Mouse (Mus musculus): ENCODE results near the gene Eomes.

The Eomes gene

DNA sequence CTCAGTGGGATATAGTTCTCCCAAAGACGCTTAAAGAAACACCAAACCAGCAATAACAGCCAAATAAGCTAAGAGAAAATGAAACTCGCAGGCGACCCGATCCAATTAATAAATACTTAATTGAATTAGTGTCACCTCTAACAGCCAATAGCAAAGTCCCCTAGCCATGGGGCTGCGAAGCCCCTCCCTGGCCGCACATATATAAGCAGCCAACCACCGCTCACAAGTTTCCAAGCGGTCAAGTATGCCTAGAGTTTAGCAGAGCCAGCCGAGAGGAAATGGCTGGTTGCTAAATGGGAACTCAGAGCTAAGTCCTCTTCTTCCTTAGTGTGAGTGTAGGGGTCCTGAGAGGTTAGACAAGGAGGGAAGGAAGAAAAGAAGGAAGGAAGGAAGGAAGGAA is at the start of gene Eomes:
Gene Eomes, plus strand, starts transcription at position 252 of the 400 bp plus-strand sequence.
- no peak for DNase-seq

DNA sequence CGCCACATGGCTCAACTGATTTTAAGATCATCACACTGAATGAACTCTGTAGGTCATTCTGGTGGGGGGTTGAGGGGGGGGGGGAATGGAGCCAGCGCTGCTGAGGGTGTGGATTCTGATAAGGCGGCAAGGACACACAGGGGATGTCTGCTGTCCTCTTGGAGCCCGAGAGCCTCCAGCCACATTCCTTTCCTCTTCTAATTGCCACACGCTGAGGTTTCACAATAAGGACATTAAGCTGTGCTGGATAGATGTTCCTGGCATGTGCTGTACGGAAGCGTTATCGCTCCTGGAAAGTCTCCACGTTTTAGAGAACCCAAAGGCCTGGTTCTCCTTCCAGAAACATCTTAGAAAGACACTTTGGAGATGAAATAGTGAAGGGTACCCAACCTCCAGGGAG is 33.2 kb upstream of the Eomes start:
- no peak for DNase-seq

DNA sequence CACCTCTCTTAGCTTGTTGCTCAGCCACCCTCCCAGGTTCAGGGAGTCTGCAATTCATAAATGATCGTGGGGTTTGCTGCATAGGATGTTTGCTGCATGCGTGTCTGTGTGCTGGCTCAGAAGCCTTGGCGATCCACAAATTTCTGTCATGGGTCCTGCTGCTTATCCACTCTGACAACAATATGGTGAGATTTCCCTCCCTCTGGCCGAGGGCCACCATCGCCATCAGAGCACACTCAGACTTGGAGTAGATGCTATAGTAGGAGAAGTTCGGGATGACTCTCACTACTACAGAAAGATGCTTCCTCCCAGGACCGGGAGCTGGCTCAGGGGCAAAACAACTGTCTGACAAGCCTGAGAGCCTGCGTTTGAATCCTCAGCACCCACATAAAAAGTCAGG is 28.7 kb upstream of the Eomes start:
- DNase-seq = no peak

DNA sequence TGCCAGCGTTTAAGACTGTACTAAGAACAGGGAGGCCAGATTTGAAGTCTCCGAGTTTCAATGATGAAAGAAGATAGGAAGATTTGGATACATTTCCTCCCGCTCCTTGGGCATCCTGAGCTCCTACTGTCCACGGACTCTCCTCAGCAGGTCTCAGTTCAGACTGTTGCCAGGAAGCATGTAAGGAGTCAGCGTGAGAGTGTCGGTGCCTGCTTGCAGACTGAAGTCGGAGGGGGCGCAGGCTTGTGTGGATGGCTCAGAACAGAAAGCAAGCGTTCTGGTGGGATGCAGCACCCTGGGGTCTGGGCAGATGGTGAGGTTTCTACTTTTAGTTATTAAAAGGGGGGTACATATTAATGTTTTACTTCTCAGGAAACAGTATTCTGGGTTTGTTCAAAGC is 24.6 kb upstream of the Eomes start:
- DNase-seq = no peak

DNA sequence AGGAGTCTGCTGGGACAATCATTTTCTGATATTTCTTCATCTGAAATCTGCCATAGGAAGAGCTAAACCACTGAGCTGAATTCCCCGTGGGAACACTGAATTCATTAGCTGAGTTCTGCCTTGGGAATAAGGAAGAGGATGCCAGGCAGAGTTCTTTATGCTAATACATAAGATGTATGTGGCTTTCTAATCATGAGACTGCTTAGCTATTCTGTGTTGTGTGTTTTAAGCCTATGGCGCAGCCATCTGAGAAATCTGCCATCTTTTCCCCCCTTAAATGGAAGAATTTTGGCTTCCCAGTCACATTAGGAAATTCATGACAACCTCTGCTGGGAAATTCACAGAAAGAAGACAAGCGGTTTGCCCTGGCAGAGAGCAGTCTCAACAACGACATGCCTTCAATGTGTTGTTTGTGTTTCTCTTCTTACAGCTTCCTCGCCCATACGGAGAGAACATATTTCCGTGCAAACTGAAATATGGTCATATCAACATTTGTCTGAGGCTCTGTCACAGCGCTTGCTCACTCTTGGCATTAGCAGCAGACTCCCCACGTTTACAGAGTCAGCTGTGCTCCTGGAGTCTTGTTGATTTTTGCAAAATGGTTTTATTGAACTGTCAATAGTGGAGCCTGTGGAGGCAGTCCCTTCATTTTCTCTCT is 22.7 kb upstream of the Eomes start:
- no peak for DNase-seq

DNA sequence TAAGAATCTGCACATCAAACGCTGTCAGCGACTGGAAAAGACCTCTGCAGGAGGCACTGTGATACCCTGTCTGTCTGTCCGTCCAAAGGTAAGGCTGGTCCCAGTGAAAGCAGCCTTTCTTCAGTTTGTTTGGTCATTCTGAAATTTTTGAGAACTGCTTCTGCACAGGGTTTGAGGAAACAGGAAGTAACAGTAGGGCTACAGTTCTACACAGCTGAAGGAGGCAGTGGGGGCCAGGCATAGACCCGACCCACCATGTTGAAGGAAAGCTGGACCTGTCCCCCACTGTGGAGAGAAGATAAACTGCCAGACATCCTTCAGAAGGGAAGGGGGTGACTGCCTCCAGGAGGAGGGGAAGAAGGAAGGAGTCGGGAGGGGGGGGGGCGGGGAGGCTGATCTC is 21.6 kb upstream of the Eomes start:
- no peak for DNase-seq

DNA sequence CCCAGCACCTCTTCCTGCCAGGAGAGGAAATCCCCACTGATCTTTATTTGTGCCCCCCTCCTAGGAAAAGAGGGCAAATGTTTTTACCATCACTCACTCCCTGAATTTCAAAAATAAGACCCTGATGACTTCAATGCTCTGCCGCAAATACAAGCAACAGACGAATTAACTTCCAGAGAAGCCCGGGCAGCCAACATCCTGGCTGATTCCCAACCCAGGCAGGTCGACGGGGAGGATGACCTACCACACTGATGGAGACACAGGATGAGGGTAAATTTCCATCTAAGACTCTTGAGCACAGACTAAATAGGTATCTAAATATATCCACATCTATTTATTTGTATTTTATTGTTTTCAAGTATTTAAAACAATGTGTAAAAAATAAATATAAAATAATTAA is 20.0 kb upstream of the Eomes start:
- DNase-seq = no peak

DNA sequence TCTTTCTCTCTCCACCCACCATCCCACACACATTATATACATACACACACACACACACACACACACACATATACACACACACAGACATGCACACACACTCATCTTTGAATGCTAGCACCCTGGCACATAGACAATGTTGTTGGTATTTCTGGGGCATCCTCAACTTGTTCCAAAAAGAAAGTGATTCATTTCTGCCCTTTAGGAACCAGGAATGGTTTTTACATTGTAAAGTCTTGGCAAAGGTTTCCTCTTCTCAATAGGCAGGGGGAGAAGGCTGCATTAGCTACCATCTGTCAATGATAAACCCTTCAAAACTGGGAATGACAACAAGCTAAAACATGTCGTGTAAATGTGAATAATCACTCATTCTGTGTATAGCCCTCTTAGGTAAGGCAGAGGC is 14.0 kb upstream of the Eomes start:
- DNase-seq = no peak

DNA sequence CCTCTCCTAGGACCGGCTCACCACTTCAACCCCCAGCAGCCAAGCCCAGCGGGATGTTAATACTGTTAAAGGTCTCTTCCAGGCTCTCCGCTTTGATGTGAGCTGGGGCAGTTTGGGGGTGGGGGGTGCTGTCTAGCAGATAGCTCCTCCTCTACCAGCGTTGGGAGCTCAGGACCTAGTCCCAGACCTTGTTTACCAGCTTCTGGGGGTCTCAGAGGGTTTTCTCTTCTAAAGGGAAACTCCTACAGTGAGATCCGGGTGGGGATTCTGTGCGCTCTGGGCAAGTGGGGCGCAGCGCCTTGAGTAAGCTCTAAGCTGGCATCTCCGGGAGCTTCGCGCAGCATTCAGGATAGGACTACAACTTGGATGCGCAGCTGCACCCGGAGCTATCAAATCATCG is 9.7 kb upstream of the Eomes start:
- no peak for DNase-seq

DNA sequence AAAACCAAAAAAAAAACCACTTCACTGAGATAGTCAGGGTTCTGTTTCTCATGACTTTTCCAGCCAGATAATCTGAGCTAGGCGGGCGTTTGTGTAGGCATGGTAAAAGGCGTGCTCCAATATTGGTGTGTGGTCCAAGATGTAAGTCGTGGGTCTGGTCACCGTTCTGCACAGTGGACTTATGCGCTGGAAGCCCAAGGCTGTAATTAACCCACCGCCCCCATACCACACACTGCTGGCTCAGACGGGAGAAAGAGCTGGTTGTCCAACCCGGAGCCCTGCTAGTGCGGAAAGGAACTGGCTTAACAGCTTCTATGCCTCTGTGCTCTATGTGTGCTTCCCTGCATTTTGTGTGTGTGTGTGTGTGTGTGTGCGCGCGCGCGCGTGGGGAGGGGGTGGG is 8.7 kb upstream of the Eomes start:
- no peak for DNase-seq

DNA sequence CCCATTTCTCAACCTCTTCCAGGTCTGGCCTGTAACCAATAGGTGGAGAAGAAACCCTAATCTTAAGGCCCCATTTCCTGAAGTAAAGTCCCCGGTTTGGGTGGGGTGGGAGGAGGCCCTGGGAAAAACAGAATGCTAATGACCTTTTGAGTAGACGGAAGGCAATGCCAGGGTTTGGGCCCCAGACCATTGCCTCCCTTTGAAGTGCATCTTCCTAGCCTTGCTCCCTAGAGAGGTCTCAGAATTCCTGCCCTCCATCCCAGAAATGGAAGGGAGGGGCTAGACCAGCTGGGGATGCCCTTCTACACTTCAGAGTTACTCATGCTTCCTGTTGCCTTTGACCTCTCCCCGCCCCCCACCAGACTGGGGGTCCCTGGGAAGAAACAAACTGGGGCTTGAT is 6.7 kb upstream of the Eomes start:
- no peak for DNase-seq

DNA sequence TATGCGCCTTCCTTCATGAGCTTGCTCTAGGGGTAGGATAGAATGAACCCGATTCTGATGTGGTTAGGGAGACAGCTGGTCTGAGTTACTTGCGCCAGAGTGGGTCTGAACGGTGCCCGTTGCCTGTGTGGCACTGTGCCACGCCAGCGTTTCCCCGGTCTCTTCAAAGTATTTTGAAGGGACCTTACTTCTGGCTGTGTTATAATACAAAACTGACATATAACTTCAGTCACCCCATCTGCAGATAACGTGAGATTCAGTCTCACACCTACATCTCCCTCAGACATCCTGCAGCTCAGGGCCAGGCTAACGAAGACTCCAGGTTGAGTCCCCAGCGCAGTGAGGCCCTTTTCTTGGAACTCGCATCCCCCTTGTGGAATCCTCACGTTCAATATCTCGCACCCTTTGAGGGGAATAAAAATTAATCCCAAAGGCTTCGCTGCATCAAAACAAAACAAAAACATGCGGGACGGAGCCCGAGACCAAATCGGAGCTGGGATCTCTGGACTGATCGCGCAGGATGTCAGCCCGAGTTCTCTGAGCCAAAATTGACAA is 1.7 kb upstream of the Eomes start:
- no peak for DNase-seq

DNA sequence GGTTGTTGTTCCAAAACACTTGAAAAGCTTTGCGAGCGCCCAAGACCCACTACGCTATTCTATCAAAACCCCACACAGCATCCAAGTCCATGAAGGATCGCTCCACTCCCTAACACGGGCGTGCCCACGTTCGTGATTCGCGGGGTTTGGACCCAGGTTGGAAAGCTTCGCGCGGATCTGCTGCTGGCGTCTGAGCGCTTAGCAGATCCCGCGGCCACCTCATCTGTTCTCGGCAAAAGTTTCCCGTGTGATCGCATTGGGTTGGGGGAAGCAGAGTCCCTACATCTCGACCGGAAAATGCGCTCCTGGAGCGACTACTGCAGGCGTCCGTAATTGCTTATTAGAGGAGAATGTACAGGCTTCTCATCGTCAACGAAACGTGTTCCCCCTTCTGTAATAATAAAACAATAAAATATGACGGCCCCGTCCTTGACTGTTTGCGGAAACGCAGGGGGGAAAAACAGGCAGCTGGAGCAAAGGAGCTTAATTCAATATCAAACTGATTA is 1.2 kb upstream of the Eomes start:
- DNase-seq = no peak

DNA sequence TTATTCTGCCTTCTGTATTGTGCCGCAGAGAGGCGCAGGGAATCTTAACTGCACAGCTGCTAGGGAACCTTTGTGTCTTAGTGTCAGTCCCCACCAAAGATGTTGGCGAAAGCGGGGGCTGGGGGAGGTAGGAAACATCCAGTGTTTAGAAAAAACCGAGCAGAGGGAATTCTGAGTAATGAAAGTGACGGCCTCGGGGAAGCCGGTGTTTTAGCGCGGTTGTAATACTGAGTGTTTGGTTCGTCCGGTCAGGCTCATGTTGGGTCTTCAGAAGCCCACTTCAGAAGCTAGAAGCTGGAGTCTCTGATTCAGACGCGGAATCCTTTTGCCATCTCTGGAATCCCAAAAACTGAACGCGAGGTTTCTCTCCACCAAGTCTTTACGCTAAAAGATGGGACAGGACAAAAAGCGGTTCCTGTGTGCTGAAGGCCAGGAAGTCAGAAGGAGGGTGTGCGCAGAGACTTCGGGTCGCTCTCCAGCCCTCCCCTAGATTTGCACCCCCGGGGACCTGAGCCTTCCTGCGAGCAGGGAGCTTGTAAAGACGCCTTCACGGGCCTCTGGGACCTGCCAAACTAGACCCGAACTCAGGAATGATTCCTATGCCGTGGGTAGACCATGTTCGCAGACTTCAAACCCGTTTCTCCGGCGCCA is 606 bp upstream of the Eomes start:
- no peak for DNase-seq

DNA sequence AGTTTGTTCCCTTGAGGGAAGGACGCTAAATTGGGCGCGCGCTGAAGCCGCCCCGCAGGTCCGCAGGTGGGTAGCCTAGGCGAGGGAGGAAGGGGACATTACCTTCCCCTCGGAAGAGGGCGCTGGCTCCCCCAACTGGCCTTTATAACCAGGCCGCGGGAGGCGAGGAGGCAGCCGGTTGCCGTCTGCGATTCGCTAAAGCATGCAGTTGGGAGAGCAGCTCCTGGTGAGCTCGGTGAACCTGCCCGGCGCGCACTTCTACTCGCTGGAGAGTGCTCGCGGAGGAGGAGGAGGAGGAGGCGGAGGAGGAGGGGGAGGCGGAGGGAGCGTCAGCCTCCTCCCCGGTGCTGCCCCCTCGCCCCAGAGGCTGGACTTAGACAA is 436 bp downstream of the Eomes start:
- no peak for DNase-seq

DNA sequence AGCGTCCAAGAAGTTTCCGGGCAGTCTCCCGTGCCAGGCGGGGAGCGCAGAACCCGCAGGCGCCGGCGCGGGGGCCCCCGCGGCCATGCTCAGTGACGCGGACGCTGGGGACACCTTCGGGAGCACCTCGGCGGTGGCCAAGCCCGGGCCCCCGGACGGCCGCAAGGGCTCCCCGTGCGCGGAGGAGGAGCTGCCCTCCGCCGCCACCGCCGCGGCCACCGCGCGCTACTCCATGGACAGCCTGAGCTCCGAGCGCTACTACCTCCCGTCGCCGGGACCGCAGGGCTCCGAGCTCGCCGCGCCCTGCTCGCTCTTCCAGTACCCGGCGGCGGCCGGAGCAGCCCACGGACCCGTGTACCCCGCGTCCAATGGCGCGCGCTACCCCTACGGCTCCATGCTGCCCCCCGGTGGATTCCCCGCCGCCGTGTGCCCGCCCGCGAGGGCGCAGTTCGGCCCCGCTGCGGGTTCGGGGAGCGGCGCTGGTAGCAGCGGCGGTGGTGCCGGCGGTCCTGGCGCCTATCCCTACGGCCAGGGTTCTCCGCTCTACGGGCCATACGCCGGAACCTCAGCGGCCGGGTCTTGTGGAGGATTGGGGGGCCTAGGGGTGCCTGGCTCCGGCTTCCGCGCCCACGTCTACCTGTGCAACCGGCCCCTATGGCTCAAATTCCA is 961 bp downstream of the Eomes start:
- peak; percentile 48 for DNase-seq

DNA sequence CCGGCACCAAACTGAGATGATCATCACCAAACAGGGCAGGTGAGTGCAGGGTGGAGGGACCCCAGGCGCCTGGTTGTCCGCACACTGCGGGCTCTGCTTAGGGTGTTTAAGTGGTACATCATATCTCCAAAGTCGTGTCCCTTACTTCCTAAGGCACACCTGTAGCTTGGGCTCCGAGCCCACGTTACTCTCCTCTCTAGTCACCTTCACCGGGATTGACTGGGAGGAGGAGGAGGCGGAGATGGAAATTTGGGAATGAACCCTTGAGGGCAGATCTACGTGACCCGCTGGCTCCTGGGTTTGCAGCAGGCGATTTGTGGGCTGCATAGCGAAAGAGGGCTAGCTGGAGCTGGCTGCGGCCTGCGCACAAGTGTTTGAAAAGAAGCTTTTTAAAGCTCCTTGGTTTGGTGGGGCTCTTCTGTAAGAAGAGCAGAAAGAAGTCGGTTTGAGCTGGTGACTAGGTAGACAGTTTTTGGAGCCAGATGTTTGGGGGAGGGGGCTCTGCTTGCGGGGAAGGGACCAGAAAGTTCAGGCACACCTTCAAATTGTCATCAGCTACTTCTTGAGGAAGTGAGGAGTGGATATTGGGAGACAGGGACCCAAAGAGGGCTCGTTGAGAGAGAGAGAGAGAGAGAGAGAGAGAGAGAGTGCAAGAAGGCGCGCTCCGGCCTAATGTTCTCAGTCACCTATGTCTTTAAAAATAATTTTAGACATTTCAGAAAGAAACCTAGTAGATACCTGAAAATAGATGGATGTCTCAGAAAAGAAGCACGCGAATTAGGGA is 1.7 kb downstream of the Eomes start:
- DNase-seq = no peak

DNA sequence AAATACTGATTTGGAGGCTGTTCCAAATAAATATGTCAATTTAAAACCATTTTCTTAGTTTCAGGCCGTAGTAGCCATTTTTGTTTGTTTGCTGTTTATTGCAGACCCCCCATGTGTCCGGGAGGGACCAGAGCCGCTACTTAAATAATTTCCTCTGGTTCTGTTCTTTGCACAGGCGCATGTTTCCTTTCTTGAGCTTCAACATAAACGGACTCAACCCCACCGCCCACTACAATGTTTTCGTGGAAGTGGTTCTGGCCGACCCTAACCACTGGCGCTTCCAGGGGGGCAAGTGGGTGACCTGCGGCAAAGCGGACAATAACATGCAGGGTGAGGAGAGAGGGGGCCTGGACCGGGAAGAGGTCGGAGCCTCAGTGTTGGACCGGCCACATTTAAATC is 2.3 kb downstream of the Eomes start:
- DNase-seq = no peak

DNA sequence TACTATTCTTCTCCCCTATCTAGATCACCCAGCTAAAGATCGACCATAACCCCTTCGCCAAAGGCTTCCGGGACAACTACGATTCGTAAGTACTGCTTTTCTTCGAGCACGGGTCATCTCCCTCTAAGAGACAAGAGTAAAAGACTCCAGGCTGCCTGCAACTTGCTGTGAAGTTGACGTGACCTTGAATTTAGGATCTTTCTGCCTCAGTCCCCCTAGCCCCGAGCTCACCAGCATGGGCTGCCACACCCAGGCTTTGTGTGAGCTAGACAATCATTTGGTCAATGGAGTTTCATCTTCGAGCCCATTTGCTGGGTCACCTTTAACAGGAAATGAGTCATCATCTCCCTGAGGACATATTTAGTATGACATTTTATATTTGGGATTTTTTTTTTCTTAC is 4.2 kb downstream of the Eomes start:
- no peak for DNase-seq

DNA sequence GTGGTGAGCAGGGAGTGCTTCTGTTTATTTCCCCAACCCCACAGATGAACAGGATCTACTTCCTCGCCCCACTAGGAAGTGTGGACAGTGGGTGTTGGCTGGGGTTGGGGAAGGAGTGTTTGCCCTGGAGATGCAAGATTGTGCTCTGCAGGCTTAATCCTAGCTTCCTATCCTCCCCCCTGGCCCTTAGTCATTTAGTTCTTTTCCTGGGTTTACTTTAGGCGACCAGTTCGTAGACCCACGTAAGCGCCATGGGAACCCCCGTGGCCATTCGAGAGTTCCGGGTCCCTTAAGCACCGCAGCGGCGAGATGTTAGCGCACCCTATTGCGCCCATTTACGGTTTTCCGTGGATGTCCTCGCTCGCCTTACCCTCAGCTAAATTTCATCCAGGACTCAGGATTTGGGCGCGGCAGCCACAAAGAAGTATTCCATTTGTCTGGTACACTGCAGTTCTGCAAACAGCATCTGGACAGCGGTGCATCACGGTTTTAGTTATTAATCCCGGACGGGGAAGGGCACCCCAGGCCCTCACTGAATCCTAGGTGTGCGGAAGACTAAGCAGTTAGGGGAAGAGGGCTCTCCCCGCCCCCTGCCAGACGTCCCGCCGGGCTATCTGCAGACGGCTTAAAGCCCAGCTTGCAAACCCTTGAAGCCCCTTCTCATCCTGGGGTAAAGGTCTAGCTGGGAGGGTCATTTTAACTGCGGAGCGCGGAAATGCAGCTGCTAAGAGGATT is 8.5 kb downstream of the Eomes start:
- no peak for DNase-seq

DNA sequence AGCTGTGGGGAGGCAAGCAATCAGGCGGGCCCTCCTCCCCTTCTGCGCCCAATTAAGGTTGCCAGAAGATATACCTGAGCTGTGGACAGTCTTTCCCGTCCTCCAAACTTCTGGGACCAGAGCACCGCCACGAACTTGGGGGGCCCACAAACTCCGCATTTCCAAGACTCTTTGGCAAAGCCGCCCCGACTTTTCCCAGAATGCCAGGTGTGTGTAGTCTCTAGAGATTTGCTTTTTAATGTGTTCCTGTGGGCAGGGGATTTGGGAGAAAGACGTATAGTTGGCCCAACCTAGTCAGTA is 9.0 kb downstream of the Eomes start:
- no peak for DNase-seq

DNA sequence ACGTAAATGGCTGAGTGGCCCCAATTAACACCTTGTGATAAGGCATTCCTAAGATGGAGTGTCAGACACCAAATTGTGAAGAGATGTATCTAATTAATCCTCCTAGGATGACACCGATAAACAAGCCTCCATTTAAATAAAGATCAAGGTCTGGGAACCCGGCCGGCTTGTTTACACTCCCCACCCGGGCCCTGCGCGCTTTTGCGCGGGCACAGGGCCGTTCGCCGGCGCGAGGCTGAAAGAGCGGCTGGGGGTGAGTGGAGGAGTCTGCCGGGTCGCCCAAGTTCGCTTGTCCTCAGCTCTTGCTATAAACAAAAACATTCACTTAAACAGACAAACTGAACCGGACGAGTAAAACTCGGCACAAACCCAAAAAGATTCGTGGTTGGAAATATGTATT is 9.6 kb downstream of the Eomes start:
- DNase-seq = no peak

Data from right cerebral cortex, postnatal 4 days (tissue).